Mouse (Mus musculus) heart, postnatal 0 days (tissue): ENCODE measurements around the gene Gnmt.

ENCODE experiments used
- CTCF ChIP-seq: IDR thresholded peaks from 2 replicates; pipeline ENCODE4 v1.5.1; 2016; ENCODE audit warnings: antibody characterized with exemption, control low read depth, low read depth
- EP300 ChIP-seq: IDR thresholded peaks from 2 replicates; pipeline ENCODE4 v1.6.1; 2016; ENCODE audit warnings: antibody characterized with exemption, low read depth

DNA sequence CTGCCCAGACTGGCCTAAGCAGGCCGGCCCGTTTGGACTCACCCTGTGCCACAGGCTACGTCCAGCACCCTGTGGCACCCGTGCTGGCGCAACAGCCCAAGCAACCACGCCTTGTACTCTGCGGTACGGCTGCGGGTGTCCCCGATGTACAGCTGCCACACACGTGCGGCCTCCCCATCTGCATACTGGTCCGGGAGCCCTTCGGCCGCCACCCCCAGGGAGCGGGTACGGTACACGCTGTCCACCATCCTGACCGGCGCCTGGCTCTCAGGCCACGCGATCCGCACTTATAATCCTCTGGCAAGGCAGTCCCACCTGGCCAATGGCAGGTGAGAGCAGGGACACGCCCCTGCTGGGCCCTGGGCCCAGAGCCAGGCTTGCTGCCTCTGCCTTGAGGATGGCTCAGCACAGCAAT, at the start of gene Gnmt:
- TF ChIP-seq CTCF = no peak
- no peak for TF ChIP-seq EP300
